Mouse (Mus musculus) liver, embryonic 15.5 days (tissue): ENCODE data around the gene Fam196b. TPM values are rescaled to one million over a fixed set of nuclear protein-coding genes. Genes with fewer than 3 reads are reported as not detected.

Experiments
- ATAC-seq: fragments of 200-750 bp; cut with Nextera tagmentation; 2 replicates; pipeline ENCODE4 v1.8.0; 2017; ENCODE audit warnings: moderate number of reproducible peaks, mild to moderate bottlenecking, moderate library complexity; ENCODE audit not compliant: insufficient read depth
- H3K27ac ChIP-seq: fragments of 300-500 bp; sonication (generic); replicated peaks from 2 replicates; pipeline ENCODE4 v1.5.1; 2015; ENCODE audit warnings: mild to moderate bottlenecking, inconsistent platforms
- H3K27me3 ChIP-seq: fragments of 300-500 bp; sonication (generic); 2 replicates; pipeline ENCODE4 v1.6.1; 2015; ENCODE audit warnings: mild to moderate bottlenecking, inconsistent platforms
- H3K36me3 ChIP-seq: fragments of 300-500 bp; sonication (generic); replicated peaks from 2 replicates; pipeline ENCODE4 v1.6.1; 2015; ENCODE audit warnings: moderate library complexity, mild to moderate bottlenecking, inconsistent platforms
- H3K4me1 ChIP-seq: fragments of 300-500 bp; sonication (generic); replicated peaks from 2 replicates; pipeline ENCODE4 v1.6.1; 2015; ENCODE audit warnings: inconsistent platforms
- H3K4me2 ChIP-seq: fragments of 300-500 bp; sonication (generic); 2 replicates; pipeline ENCODE4 v1.6.1; 2015; ENCODE audit warnings: moderate library complexity, mild to moderate bottlenecking, inconsistent platforms
- H3K4me3 ChIP-seq: fragments of 300-500 bp; sonication (generic); replicated peaks from 2 replicates; pipeline ENCODE4 v1.5.1; 2015; ENCODE audit warnings: mild to moderate bottlenecking, inconsistent platforms
- H3K9ac ChIP-seq: fragments of 300-500 bp; sonication (generic); 2 replicates; pipeline ENCODE4 v1.6.1; 2015; ENCODE audit warnings: moderate library complexity, mild to moderate bottlenecking, inconsistent platforms
- H3K9me3 ChIP-seq: fragments of 300-500 bp; sonication (generic); replicated peaks from 2 replicates; pipeline ENCODE4 v1.6.1; 2016; ENCODE audit warnings: inconsistent platforms
- WGBS: fragments of 180-500 bp; shearing (Covaris S2); methylation state at CpG from one replicate; pipeline ENCODE4 v1.1.7; 2015; ENCODE audit warnings: mixed read lengths; ENCODE audit not compliant: insufficient replicate concordance; 5-methylcytosine and 5-hydroxymethylcytosine counted together
- polyA plus RNA-seq: library from polyadenylated mRNA; unstranded; fragments of >200 nt; fragmentation: Nextera tagmentation; extraction: Ambion mirVana; gene quantifications from 2 replicates; pipeline ENCODE4 v1.2.1, GENCODE M21; 2015

The Fam196b gene
- polyA plus RNA-seq = 0.09 and 0.10 TPM in 2 replicates

GRCm38 (mm10) chr11:34314534-34315379, at the start of gene Fam196b:
Gene Fam196b, plus strand, starts transcription at chr11:34314822.
- 28% methylated on average over 13 of the region's 13 CpGs for WGBS
- H3K4me2 ChIP-seq = no peak within 1 kb of the TSS

GRCm38 (mm10) chr11:34272016-34272415, 42.6 kb upstream of the Fam196b start:
- Histone ChIP-seq H3K4me1 (no peaks in the 10 kb centered on the region), H3K27me3 (no peaks in the 10 kb centered on the region), H3K4me3 (no peak overlapping the region), H3K36me3 (no peaks in the 10 kb centered on the region), H3K9ac (no peak overlapping the region), H3K4me2 (no peak overlapping the region), H3K27ac (no peak overlapping the region), H3K9me3 (no peaks in the 10 kb centered on the region)
- no peak for ATAC-seq
- WGBS = 74% methylated on average over 10 of the region's 10 CpGs

More at GRCm38 (mm10) chr11:34314534-34315379, at the start of gene Fam196b:
- H3K4me1 ChIP-seq = no peaks in the 10 kb centered on the region
- no peaks in the 10 kb centered on the region for H3K27me3 ChIP-seq
- no peak for ATAC-seq
- no peaks in the 10 kb centered on the region for H3K36me3 ChIP-seq
- no peak within 1 kb of the TSS for H3K27ac ChIP-seq
- H3K9ac ChIP-seq = no peak within 1 kb of the TSS
- no peaks in the 10 kb centered on the region for H3K9me3 ChIP-seq
- no peak within 1 kb of the TSS for H3K4me3 ChIP-seq

GRCm38 (mm10) chr11:34275941-34276340, 38.7 kb upstream of the Fam196b start:
- H3K4me2 ChIP-seq = no peak overlapping the region
- H3K4me1 ChIP-seq = no peaks in the 10 kb centered on the region
- H3K27me3 ChIP-seq = no peaks in the 10 kb centered on the region
- H3K36me3 ChIP-seq = no peaks in the 10 kb centered on the region
- no peak overlapping the region for H3K9ac ChIP-seq
- WGBS = 56% methylated on average over 2 of the region's 2 CpGs
- ATAC-seq = no peak
- H3K27ac ChIP-seq = no peak overlapping the region
- H3K4me3 ChIP-seq = no peak overlapping the region
- no peaks in the 10 kb centered on the region for H3K9me3 ChIP-seq

GRCm38 (mm10) chr11:34276363-34277046, 38.1 kb upstream of the Fam196b start:
- H3K27ac ChIP-seq = no peak overlapping the region
- no peak overlapping the region for H3K4me2 ChIP-seq
- H3K4me1 ChIP-seq = no peaks in the 10 kb centered on the region
- ATAC-seq = no peak
- 74% methylated on average over 14 of the region's 14 CpGs for WGBS
- H3K9me3 ChIP-seq = no peaks in the 10 kb centered on the region
- no peaks in the 10 kb centered on the region for H3K36me3 ChIP-seq
- H3K27me3 ChIP-seq = no peaks in the 10 kb centered on the region
- no peak overlapping the region for H3K4me3 ChIP-seq
- H3K9ac ChIP-seq = no peak overlapping the region

- ATAC-seq = no peak
- Histone ChIP-seq H3K9me3 (no peaks in the 10 kb centered on the region), H3K36me3 (no peaks in the 10 kb centered on the region), H3K27ac (no peak overlapping the region), H3K4me3 (no peak overlapping the region), H3K9ac (no peak overlapping the region), H3K4me2 (no peak overlapping the region), H3K4me1 (no peaks in the 10 kb centered on the region), H3K27me3 (no peaks in the 10 kb centered on the region)
- 66% methylated on average over 3 of the region's 3 CpGs for WGBS
Measured at GRCm38 (mm10) chr11:34277047-34277445, 37.6 kb upstream of the Fam196b start.

- H3K4me2 ChIP-seq = no peak overlapping the region
- no peak overlapping the region for H3K27ac ChIP-seq
- no peak overlapping the region for H3K9ac ChIP-seq
- H3K4me3 ChIP-seq = no peak overlapping the region
- no peaks in the 10 kb centered on the region for H3K27me3 ChIP-seq
- H3K36me3 ChIP-seq = no peaks in the 10 kb centered on the region
- no peaks in the 10 kb centered on the region for H3K9me3 ChIP-seq
- WGBS = 66% methylated on average over 13 of the region's 13 CpGs
- no peaks in the 10 kb centered on the region for H3K4me1 ChIP-seq
- no peak for ATAC-seq
Measured at GRCm38 (mm10) chr11:34284124-34284808, 30.4 kb upstream of the Fam196b start.

GRCm38 (mm10) chr11:34290265-34290664, 24.4 kb upstream of the Fam196b start:
- Histone ChIP-seq H3K4me1 (no peaks in the 10 kb centered on the region), H3K27ac (no peak overlapping the region), H3K4me3 (no peak overlapping the region), H3K9ac (no peak overlapping the region), H3K36me3 (no peaks in the 10 kb centered on the region), H3K27me3 (no peaks in the 10 kb centered on the region), H3K4me2 (no peak overlapping the region), H3K9me3 (no peaks in the 10 kb centered on the region)
- 58% methylated on average over 4 of the region's 4 CpGs for WGBS
- no peak for ATAC-seq

- Histone ChIP-seq H3K36me3 (no peaks in the 10 kb centered on the region), H3K4me3 (no peak overlapping the region), H3K27me3 (no peaks in the 10 kb centered on the region), H3K4me1 (no peaks in the 10 kb centered on the region), H3K27ac (no peak overlapping the region), H3K4me2 (no peak overlapping the region), H3K9ac (no peak overlapping the region), H3K9me3 (no peaks in the 10 kb centered on the region)
- WGBS = 50% methylated on average over 2 of the region's 2 CpGs
- ATAC-seq = no peak
Measured at GRCm38 (mm10) chr11:34290708-34291107, 23.9 kb upstream of the Fam196b start.

- WGBS = 52% methylated on average over 3 of the region's 3 CpGs
Measured at GRCm38 (mm10) chr11:34291304-34291703, 23.3 kb upstream of the Fam196b start.

GRCm38 (mm10) chr11:34297698-34298378, 16.8 kb upstream of the Fam196b start:
- no peak for ATAC-seq
- Histone ChIP-seq H3K4me3 (no peak overlapping the region), H3K36me3 (no peaks in the 10 kb centered on the region), H3K4me1 (no peaks in the 10 kb centered on the region), H3K4me2 (no peak overlapping the region), H3K9me3 (no peaks in the 10 kb centered on the region), H3K27ac (no peak overlapping the region), H3K27me3 (no peaks in the 10 kb centered on the region), H3K9ac (no peak overlapping the region)
- 69% methylated on average over 5 of the region's 5 CpGs for WGBS

More at GRCm38 (mm10) chr11:34291304-34291703, 23.3 kb upstream of the Fam196b start:
- Histone ChIP-seq H3K4me3 (no peak overlapping the region), H3K27ac (no peak overlapping the region), H3K9ac (no peak overlapping the region), H3K4me1 (no peaks in the 10 kb centered on the region), H3K9me3 (no peaks in the 10 kb centered on the region), H3K4me2 (no peak overlapping the region), H3K27me3 (no peaks in the 10 kb centered on the region), H3K36me3 (no peaks in the 10 kb centered on the region)
- no peak for ATAC-seq
